Mouse (Mus musculus) E14TG2a.4 (cell line): ENCODE results near the gene Tnfrsf13c.

Source experiments
- CTCF ChIP-seq: conservative IDR thresholded peaks from 2 replicates; pipeline ENCODE4 v1.5.1; 2014; ENCODE audit warnings: low read length
- NANOG ChIP-seq: IDR thresholded peaks from 2 replicates; pipeline ENCODE4 v1.6.1; 2014; ENCODE audit warnings: borderline replicate concordance, low read length, mixed read lengths

- TF ChIP-seq CTCF (peak; percentile 97), NANOG (no peak)
Measured at GRCm38 (mm10) chr15:82259510-82259909, 35.3 kb upstream of the Tnfrsf13c start.
